Mouse (Mus musculus) spleen, embryonic (tissue): ENCODE data around the gene Prss56.

ENCODE experiments used
- CTCF ChIA-PET: fragments of 350-600 bp; sonication (Branson Sonifier 250); formaldehyde crosslinking; loops from one replicate; lab custom pipeline; 2022; lab: Charles Lee

Gene Prss56

GRCm38 (mm10) chr1:87227160-87227550, 44.0 kb downstream of the Prss56 start:
- CTCF ChIA-PET = no interaction called here

GRCm38 (mm10) chr1:87230606-87231005, 47.5 kb downstream of the Prss56 start:
- CTCF ChIA-PET = no interaction called here

GRCm38 (mm10) chr1:87232197-87232596, 49.1 kb downstream of the Prss56 start:
- CTCF ChIA-PET = no interaction called here
